Mouse (Mus musculus): ENCODE measurements around the gene Fkbp14. TPM values are rescaled to one million over a fixed set of nuclear protein-coding genes. Genes with fewer than 3 reads are reported as not detected.

Fkbp14 gene
- 4.1 and 6.1 TPM in 2 replicates for polyA plus RNA-seq (2012; rRNA removed)

DNA sequence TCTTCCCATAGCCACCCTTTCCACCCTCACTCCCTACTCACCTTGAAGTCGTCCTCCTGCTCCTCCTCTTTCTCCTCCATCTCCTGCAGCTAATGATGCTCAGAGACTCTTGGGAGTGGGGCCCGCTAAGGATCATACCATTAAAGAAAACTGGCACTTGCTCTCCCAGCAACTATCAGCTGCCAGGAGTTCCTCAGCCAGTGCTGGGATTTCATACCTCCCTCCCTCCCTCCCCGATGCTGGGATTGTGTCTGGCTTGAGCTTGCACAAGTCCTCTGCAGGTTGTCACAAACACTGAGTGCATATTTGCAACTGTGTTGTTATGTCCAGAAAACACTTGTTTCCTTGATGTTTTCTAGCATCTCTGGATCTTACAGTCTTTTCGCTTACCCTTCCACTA, at the start of gene Fkbp14:
TSS of gene Fkbp14 (minus strand) at position 101 of the 400 bp plus-strand sequence.
- H3K4me1 ChIP-seq (ENCODE audit: control insufficient read depth, insufficient read depth, low read length), result peaks cover 4% of the 10 kb centered on the region
- no peak for TF ChIP-seq POLR2A (IDR thresholded peaks at IDR 0.05; ENCODE audit: borderline replicate concordance, extremely low read depth, low read depth, low read length)
- TF ChIP-seq CTCF (IDR thresholded peaks at IDR 0.05; ENCODE audit: insufficient read depth, low read length), result no peak
- WGBS, result 77% methylated on average over 4 of the region's 4 CpGs
- no peak for DNase-seq
- H3K4me3 ChIP-seq (replicated peaks; ENCODE audit: extremely low read depth, low read depth, low read length), result peak within 1 kb of the TSS; percentile 24

- Histone ChIP-seq H3K4me3 (replicated peaks; ENCODE audit: extremely low read depth, low read depth, low read length) (no peak overlapping the region), H3K4me1 (ENCODE audit: control insufficient read depth, insufficient read depth, low read length) (no peaks in the 10 kb centered on the region)
- DNase-seq, result no peak
- TF ChIP-seq CTCF (IDR thresholded peaks at IDR 0.05; ENCODE audit: insufficient read depth, low read length), result no peak
- TF ChIP-seq POLR2A (IDR thresholded peaks at IDR 0.05; ENCODE audit: borderline replicate concordance, extremely low read depth, low read depth, low read length), result no peak
- 87% methylated on average over 4 of the region's 4 CpGs for WGBS
These were observed 46.1 kb upstream of the Fkbp14 start for GRCm38 (mm10) chr6:54643181-54643580.

DNA sequence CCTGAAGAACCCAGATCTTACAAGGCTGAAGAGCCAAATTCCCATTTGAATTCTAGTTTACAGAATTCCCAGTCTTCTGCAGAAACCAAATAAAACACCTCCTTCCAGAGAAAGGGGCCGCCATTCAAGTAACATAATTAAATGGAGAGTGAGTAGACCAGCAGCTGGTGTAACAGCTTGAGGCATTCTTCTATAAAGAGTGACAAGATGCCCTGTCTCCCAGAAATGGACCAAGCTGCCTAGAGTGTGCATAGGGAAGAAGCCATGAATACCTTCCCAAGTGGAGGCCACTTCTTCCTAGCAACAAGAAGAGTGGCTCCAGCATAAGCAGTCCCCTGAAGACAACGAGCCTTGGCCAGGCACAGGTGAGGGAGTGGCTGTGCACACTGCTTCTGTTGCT, 44.8 kb upstream of the Fkbp14 start:
- no peak for DNase-seq
- Histone ChIP-seq H3K4me1 (ENCODE audit: control insufficient read depth, insufficient read depth, low read length) (no peaks in the 10 kb centered on the region), H3K4me3 (replicated peaks; ENCODE audit: extremely low read depth, low read depth, low read length) (no peak overlapping the region)
- WGBS, result 89% methylated on average over 2 of the region's 2 CpGs
- no peak for TF ChIP-seq POLR2A (IDR thresholded peaks at IDR 0.05; ENCODE audit: borderline replicate concordance, extremely low read depth, low read depth, low read length)
- no peak for TF ChIP-seq CTCF (IDR thresholded peaks at IDR 0.05; ENCODE audit: insufficient read depth, low read length)

- TF ChIP-seq POLR2A (IDR thresholded peaks at IDR 0.05; ENCODE audit: borderline replicate concordance, extremely low read depth, low read depth, low read length) (no peak), CTCF (IDR thresholded peaks at IDR 0.05; ENCODE audit: insufficient read depth, low read length) (no peak)
- WGBS, result 81% methylated on average over 3 of the region's 3 CpGs
- no peak overlapping the region for H3K4me3 ChIP-seq (replicated peaks; ENCODE audit: extremely low read depth, low read depth, low read length)
- DNase-seq, result no peak
- H3K4me1 ChIP-seq (ENCODE audit: control insufficient read depth, insufficient read depth, low read length), result no peaks in the 10 kb centered on the region
These were observed 42.8 kb upstream of the Fkbp14 start for GRCm38 (mm10) chr6:54639877-54640276.

GRCm38 (mm10) chr6:54631462-54631861, 34.4 kb upstream of the Fkbp14 start:
- TF ChIP-seq CTCF (IDR thresholded peaks at IDR 0.05; ENCODE audit: insufficient read depth, low read length) (no peak), POLR2A (IDR thresholded peaks at IDR 0.05; ENCODE audit: borderline replicate concordance, extremely low read depth, low read depth, low read length) (no peak)
- 42% methylated on average over 3 of the region's 3 CpGs for WGBS
- no peaks in the 10 kb centered on the region for H3K4me1 ChIP-seq (ENCODE audit: control insufficient read depth, insufficient read depth, low read length)
- no peak for DNase-seq
- H3K4me3 ChIP-seq (replicated peaks; ENCODE audit: extremely low read depth, low read depth, low read length), result no peak overlapping the region

DNA sequence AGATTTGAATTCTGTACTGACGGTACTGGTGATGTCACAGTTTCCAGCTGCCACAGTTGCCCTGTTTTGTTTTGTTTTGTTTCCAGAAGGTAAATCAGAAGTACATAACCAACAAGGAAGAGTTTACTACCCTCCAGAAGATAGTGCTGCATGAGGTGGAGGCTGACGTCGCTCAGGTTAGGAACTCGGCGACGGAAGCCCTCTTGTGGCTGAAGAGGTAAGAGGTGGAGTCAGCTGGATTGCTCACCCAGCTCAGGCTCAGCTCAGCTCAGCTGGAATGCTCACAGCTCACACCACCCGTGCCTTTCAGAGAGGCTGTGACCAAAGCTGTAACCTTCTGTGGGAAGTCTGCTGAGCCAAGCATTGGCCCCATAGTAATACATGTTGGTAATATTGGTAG, 32.6 kb upstream of the Fkbp14 start:
- peak; percentile 58 for TF ChIP-seq CTCF (IDR thresholded peaks at IDR 0.05; ENCODE audit: insufficient read depth, low read length)
- TF ChIP-seq POLR2A (IDR thresholded peaks at IDR 0.05; ENCODE audit: borderline replicate concordance, extremely low read depth, low read depth, low read length), result no peak
- WGBS, result 28% methylated on average over 7 of the region's 7 CpGs
- H3K4me3 ChIP-seq (replicated peaks; ENCODE audit: extremely low read depth, low read depth, low read length), result no peak overlapping the region
- H3K4me1 ChIP-seq (ENCODE audit: control insufficient read depth, insufficient read depth, low read length), result no peaks in the 10 kb centered on the region
- DNase-seq, result peak; percentile 23

DNA sequence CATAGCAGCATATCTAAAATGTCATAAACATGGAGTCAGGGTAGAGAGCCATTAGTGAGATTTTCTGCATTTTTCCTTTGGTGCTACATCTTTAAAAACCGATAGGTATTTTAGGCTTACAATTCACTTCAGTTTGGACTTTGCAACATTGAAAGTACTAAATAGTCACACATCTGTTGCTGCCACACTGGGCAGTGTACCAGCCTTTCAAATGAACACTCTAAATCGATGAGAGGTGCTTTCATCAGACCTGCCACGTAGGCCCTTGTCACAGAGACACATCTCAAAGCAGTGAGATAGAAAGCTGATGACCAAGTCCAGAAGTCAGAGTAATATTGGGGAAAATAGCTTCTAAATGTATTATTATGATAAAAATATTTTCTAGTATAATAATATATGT, 31.3 kb upstream of the Fkbp14 start:
- no peaks in the 10 kb centered on the region for H3K4me1 ChIP-seq (ENCODE audit: control insufficient read depth, insufficient read depth, low read length)
- 87% methylated on average over 3 of the region's 3 CpGs for WGBS
- H3K4me3 ChIP-seq (replicated peaks; ENCODE audit: extremely low read depth, low read depth, low read length), result no peak overlapping the region
- TF ChIP-seq CTCF (IDR thresholded peaks at IDR 0.05; ENCODE audit: insufficient read depth, low read length) (no peak), POLR2A (IDR thresholded peaks at IDR 0.05; ENCODE audit: borderline replicate concordance, extremely low read depth, low read depth, low read length) (no peak)
- no peak for DNase-seq

DNA sequence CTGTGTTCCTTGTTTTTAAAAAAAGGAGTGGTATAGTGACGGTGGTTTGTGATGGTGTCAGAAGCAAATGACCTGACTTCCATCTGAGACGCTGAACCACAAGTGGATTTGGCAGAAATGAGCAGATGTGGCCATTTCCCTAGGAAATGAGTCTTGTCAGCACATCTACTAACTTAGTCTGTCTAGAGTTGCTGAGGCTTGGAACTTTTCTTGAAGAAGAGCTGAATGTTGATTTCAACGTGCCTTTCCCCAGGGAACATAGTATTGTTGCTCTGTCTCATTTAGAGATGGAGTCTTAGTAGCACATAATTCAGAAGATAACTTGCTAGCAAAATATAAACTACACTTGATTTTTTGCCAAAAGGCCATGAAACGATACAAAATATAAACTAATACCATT, 23.2 kb upstream of the Fkbp14 start:
- 63% methylated on average over 4 of the region's 4 CpGs for WGBS
- H3K4me1 ChIP-seq (ENCODE audit: control insufficient read depth, insufficient read depth, low read length), result no peaks in the 10 kb centered on the region
- DNase-seq, result no peak
- H3K4me3 ChIP-seq (replicated peaks; ENCODE audit: extremely low read depth, low read depth, low read length), result no peak overlapping the region
- TF ChIP-seq POLR2A (IDR thresholded peaks at IDR 0.05; ENCODE audit: borderline replicate concordance, extremely low read depth, low read depth, low read length) (no peak), CTCF (IDR thresholded peaks at IDR 0.05; ENCODE audit: insufficient read depth, low read length) (no peak)

- DNase-seq, result no peak
- WGBS, result 85% methylated on average over 7 of the region's 7 CpGs
- H3K4me3 ChIP-seq (replicated peaks; ENCODE audit: extremely low read depth, low read depth, low read length), result no peak overlapping the region
These were observed 22.4 kb upstream of the Fkbp14 start for GRCm38 (mm10) chr6:54619530-54619929.

DNA sequence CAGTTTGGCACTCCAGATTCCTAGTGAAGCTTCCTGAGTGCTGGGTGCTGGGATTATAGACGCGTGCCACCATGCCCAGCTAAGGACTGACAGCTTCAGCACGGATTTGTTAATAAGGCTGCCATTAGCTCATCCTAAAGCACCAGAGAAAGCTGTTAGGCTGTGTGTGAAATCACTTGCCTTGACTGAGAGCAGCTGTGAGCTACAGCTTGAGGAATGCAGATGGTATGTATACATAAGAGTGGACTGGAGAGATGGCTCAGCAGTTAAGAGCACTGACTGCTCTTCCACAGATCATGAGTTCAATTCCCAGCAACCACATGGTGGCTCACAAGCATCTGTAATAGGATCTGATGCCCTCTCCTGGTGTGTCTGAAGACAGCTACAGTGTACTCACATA, 20.3 kb upstream of the Fkbp14 start:
- DNase-seq, result no peak
- Histone ChIP-seq H3K4me1 (ENCODE audit: control insufficient read depth, insufficient read depth, low read length) (no peaks in the 10 kb centered on the region), H3K4me3 (replicated peaks; ENCODE audit: extremely low read depth, low read depth, low read length) (no peak overlapping the region)
- TF ChIP-seq CTCF (IDR thresholded peaks at IDR 0.05; ENCODE audit: insufficient read depth, low read length), result no peak
- no peak for TF ChIP-seq POLR2A (IDR thresholded peaks at IDR 0.05; ENCODE audit: borderline replicate concordance, extremely low read depth, low read depth, low read length)
- WGBS, result 63% methylated on average over 3 of the region's 3 CpGs

More at GRCm38 (mm10) chr6:54619530-54619929, 22.4 kb upstream of the Fkbp14 start:
- no peaks in the 10 kb centered on the region for H3K4me1 ChIP-seq (ENCODE audit: control insufficient read depth, insufficient read depth, low read length)
- TF ChIP-seq CTCF (IDR thresholded peaks at IDR 0.05; ENCODE audit: insufficient read depth, low read length) (no peak), POLR2A (IDR thresholded peaks at IDR 0.05; ENCODE audit: borderline replicate concordance, extremely low read depth, low read depth, low read length) (no peak)

All from lung, adult 2 months (tissue).